Mouse (Mus musculus) kidney, embryonic 16.5 days (tissue): ENCODE data around the gene Naxe. TPM values are rescaled to one million over a fixed set of nuclear protein-coding genes. Genes with fewer than 3 reads are reported as not detected.

Experiments used
- ATAC-seq: fragments of 200-750 bp; cut with Nextera tagmentation; 2 replicates; pipeline ENCODE4 v1.8.0; 2017; ENCODE audit warnings: moderate TSS enrichment; ENCODE audit not compliant: low FRiP score, low TSS enrichment
- H3K27ac ChIP-seq: fragments of 300-500 bp; sonication (generic); 2 replicates; pipeline ENCODE4 v1.5.1; 2014; ENCODE audit warnings: low read length
- H3K27me3 ChIP-seq: fragments of 300-500 bp; sonication (generic); 2 replicates; pipeline ENCODE4 v1.6.1; 2014; ENCODE audit warnings: low read length, control low read depth, mixed read lengths; ENCODE audit not compliant: insufficient read depth
- H3K36me3 ChIP-seq: fragments of 300-500 bp; sonication (generic); 2 replicates; pipeline ENCODE4 v1.6.1; 2014; ENCODE audit warnings: low read length, control low read depth, mixed read lengths; ENCODE audit not compliant: insufficient read depth
- H3K4me1 ChIP-seq: fragments of 300-500 bp; sonication (generic); 2 replicates; pipeline ENCODE4 v1.6.1; 2014; ENCODE audit warnings: low read length, control low read depth, mixed read lengths; ENCODE audit not compliant: insufficient read depth
- H3K4me2 ChIP-seq: fragments of 300-500 bp; sonication (generic); replicated peaks from 2 replicates; pipeline ENCODE4 v1.6.1; 2014; ENCODE audit warnings: low read depth, low read length
- H3K4me3 ChIP-seq: fragments of 300-500 bp; sonication (generic); 2 replicates; pipeline ENCODE4 v1.5.1; 2014; ENCODE audit warnings: mild to moderate bottlenecking, low read length
- H3K9ac ChIP-seq: fragments of 300-500 bp; sonication (generic); replicated peaks from 2 replicates; pipeline ENCODE4 v1.6.1; 2014; ENCODE audit warnings: low read length
- H3K9me3 ChIP-seq: fragments of 300-500 bp; sonication (generic); 2 replicates; pipeline ENCODE4 v1.6.1; 2016; ENCODE audit warnings: low read length, control low read depth
- WGBS: fragments of 180-500 bp; shearing (Covaris S2); extraction: QIAGEN DNeasy Blood & Tissue Kit; methylation state at CpG from one replicate; pipeline ENCODE4 v1.1.7; 2014; 5-methylcytosine and 5-hydroxymethylcytosine counted together
- polyA plus RNA-seq: library from polyadenylated mRNA; unstranded; fragments of >200 nt; fragmentation: Nextera tagmentation; extraction: Ambion mirVana; gene quantifications from 2 replicates; pipeline ENCODE4 v1.2.1, GENCODE M21; 2015

Gene Naxe
- polyA plus RNA-seq, 1 experiment from 2014 or later: 190 TPM

DNA sequence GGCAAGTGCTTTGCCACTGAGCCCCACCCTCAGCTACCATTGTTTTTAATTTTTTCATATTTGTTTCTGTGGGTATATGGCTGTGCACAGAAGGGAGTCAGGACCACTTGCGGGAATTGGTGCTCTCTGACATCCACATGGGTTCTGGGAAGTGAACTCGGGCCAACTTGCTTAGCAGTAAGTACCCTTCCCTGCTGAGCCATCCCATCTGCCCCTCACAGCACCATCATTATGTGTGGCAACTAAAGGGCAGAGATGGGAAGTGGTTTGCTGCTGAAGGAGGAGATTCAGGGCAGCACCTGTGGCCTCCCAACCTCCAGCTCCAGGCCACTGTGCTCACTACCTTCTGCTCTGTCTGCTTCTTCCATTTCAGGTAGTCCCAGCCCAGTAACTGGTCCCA is 15.3 kb upstream of the Naxe start:
- H3K27me3 ChIP-seq: no peaks in the 10 kb centered on the region
- WGBS: 60% methylated on average over 2 of the region's 2 CpGs
- no peaks in the 10 kb centered on the region for H3K36me3 ChIP-seq
- no peak overlapping the region for H3K4me3 ChIP-seq
- H3K4me1 ChIP-seq: no peaks in the 10 kb centered on the region
- no peaks in the 10 kb centered on the region for H3K9me3 ChIP-seq
- no peak overlapping the region for H3K27ac ChIP-seq
- no peak overlapping the region for H3K9ac ChIP-seq
- H3K4me2 ChIP-seq: no peak overlapping the region
- ATAC-seq: no peak

DNA sequence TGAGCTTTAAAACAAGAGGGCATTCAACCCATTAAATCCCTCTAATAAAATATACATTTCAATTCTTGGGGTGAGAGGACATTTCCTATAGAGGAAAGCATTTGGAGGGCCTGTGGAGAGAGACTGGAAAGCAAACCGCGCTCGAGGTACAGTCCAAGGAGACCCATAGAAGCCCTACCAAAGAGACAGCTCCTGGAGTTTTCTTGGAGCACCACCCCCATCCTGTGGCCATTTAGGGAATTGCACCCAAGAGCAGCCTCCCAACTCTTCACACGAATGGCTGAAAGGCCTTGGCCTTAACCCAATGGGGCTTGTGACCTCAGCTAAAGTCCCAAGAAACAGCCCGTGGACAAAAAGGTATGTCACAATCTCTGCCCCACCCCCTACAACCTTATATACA is 13.5 kb upstream of the Naxe start:
- no peak overlapping the region for H3K9ac ChIP-seq
- WGBS: 0% methylated on average over 5 of the region's 5 CpGs
- H3K27me3 ChIP-seq: no peaks in the 10 kb centered on the region
- no peaks in the 10 kb centered on the region for H3K9me3 ChIP-seq
- no peaks in the 10 kb centered on the region for H3K4me1 ChIP-seq
- H3K4me2 ChIP-seq: no peak overlapping the region
- peak; percentile 44; the same call in 1 of the 2 replicates for ATAC-seq
- no peak overlapping the region for H3K4me3 ChIP-seq
- no peak overlapping the region for H3K27ac ChIP-seq
- no peaks in the 10 kb centered on the region for H3K36me3 ChIP-seq

DNA sequence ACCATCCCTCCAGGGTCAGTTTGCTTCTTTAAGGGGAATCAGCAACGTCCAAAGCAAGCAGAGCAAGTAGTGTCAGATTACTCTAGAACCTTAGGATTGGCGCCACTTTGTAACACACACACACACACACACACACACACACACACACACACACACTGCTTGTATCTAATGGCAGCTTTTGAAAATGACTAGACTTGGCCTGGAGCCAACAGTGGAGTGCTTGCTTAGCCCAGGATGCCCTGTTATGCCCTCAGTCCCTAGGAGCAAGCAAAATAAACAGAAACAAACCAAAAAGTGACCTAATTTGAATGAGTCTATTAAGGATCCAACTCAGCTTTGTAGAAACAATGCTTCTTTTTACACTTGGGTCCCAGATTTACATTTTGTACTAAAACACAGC is 10.1 kb upstream of the Naxe start:
- Histone ChIP-seq H3K9ac (no peak overlapping the region), H3K27ac (no peak overlapping the region), H3K4me1 (no peaks in the 10 kb centered on the region), H3K9me3 (no peaks in the 10 kb centered on the region), H3K36me3 (no peaks in the 10 kb centered on the region), H3K4me3 (no peak overlapping the region), H3K4me2 (no peak overlapping the region), H3K27me3 (no peaks in the 10 kb centered on the region)
- 13% methylated on average over 2 of the region's 2 CpGs for WGBS
- no peak for ATAC-seq

DNA sequence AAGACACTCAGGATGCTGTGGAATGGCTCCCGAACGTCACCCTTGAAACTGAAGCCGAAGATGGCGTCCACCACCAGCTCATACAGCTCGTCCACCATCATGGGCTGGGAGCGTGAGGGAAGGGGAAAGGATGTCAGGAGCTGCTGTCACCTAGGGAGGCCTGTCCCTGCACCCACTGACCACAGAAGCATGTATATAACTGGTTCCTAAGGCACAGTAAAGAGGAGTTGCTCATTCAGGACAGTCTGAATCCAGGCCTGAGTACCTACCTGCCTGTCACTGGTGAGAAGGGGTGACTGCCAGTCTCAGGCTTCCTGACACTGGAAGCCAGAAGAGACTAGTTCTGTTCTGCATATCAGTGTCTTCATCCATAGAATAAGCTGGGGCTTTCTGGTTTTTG is 1.3 kb downstream of the Naxe start:
- Histone ChIP-seq H3K9ac (no peak overlapping the region), H3K9me3 (peaks cover 4% of the 10 kb centered on the region; the same call in 1 of the 2 replicates), H3K4me2 (no peak overlapping the region), H3K27me3 (no peaks in the 10 kb centered on the region), H3K4me1 (peaks cover 9% of the 10 kb centered on the region), H3K27ac (no peak overlapping the region), H3K36me3 (peaks cover 33% of the 10 kb centered on the region), H3K4me3 (no peak overlapping the region)
- ATAC-seq: no peak
- 84% methylated on average over 6 of the region's 6 CpGs for WGBS

- Histone ChIP-seq H3K9me3 (peaks cover 4% of the 10 kb centered on the region; the same call in 1 of the 2 replicates), H3K36me3 (peaks cover 30% of the 10 kb centered on the region), H3K4me2 (no peak overlapping the region), H3K4me3 (no peak overlapping the region), H3K27ac (no peak overlapping the region), H3K27me3 (no peaks in the 10 kb centered on the region), H3K4me1 (no peaks in the 10 kb centered on the region), H3K9ac (no peak overlapping the region)
- no peak for ATAC-seq
- WGBS: 85% methylated on average over 3 of the region's 3 CpGs
These were observed 8.8 kb downstream of the Naxe start for GRCm38 (mm10) chr3:88049532-88049931.

GRCm38 (mm10) chr3:88042661-88043421 is 15.5 kb downstream of the Naxe start, which contains the start of gene Gpatch4:
Gene Gpatch4 (plus strand): TSS chr3:88043108.
- peaks cover 9% of the 10 kb centered on the region for H3K4me1 ChIP-seq
- peak within 1 kb of the TSS; percentile 80 for H3K4me2 ChIP-seq
- WGBS: 7% methylated on average over 36 of the region's 36 CpGs
- peak within 1 kb of the TSS; percentile 82 for H3K27ac ChIP-seq
- ATAC-seq: peak; percentile 97
- peak within 1 kb of the TSS; percentile 94 for H3K4me3 ChIP-seq
- no peaks in the 10 kb centered on the region for H3K36me3 ChIP-seq
- peaks cover 9% of the 10 kb centered on the region; the same call in 1 of the 2 replicates for H3K27me3 ChIP-seq
- H3K9ac ChIP-seq: peak within 1 kb of the TSS; percentile 72
- no peaks in the 10 kb centered on the region for H3K9me3 ChIP-seq

DNA sequence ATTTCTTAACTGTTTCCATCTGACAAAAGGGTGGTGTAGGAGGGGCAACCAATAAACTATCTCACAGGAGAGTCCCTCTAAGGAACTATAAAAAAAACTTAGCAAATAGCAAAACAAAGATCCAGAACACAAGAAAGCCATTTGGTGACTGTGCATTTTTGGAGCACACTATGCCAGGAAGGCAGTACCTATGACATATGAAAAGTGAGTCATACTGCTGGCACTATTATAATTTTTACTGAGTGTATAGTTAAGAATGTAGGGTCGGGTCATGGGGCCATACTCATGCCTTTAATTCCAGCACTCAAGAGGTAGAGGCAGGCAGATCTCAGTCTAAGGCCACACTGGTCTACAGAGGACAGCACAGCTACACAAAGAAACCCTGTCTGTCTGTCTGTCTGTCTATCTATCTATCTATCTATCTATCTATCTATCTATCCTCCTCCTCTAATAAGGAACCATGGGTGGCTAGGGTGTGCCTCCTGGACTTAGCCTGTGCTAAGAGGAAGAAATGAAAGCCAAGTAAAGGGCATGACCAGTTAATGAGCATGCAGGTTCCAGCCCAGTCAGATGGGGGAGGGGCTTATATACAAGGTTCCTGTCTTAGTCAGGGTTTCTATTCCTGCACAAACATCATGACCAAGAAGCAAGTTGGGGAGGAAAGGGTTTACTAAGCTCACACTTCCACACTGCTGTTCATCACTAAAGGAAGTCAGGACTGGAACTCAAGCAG is 22.6 kb downstream of the Naxe start:
- no peak for ATAC-seq
- 65% methylated on average over 1 of the region's 1 CpGs for WGBS

DNA sequence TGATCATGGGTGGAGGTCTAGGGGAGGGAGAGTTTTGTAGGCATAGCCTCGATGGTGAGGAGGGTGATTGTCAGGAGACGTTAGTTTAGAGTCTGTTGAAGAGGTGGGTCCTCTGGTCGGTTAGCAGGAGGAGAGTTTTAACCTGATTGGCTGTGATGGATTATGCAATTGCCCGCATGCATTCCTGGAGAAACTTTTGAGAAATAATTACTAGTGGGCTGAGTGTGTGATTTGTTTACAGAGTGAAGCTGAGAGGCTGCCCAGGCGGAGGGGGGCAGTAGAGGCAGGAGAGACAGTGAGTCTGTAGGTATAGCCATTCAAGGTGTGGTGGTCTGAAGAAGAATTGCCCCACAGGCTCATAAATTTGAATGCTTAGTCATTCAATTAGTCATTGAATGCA is 24.8 kb downstream of the Naxe start:
- Histone ChIP-seq H3K27me3 (peaks cover 34% of the 10 kb centered on the region), H3K4me1 (peaks cover 3% of the 10 kb centered on the region; the same call in 1 of the 2 replicates)

More for the DNA sequence above, 22.6 kb downstream of the Naxe start:
- Histone ChIP-seq H3K36me3 (no peaks in the 10 kb centered on the region), H3K27ac (no peak overlapping the region), H3K9me3 (no peaks in the 10 kb centered on the region), H3K27me3 (peaks cover 32% of the 10 kb centered on the region), H3K4me3 (no peak overlapping the region), H3K9ac (no peak overlapping the region), H3K4me2 (no peak overlapping the region), H3K4me1 (peaks cover 2% of the 10 kb centered on the region; the same call in 1 of the 2 replicates)

DNA sequence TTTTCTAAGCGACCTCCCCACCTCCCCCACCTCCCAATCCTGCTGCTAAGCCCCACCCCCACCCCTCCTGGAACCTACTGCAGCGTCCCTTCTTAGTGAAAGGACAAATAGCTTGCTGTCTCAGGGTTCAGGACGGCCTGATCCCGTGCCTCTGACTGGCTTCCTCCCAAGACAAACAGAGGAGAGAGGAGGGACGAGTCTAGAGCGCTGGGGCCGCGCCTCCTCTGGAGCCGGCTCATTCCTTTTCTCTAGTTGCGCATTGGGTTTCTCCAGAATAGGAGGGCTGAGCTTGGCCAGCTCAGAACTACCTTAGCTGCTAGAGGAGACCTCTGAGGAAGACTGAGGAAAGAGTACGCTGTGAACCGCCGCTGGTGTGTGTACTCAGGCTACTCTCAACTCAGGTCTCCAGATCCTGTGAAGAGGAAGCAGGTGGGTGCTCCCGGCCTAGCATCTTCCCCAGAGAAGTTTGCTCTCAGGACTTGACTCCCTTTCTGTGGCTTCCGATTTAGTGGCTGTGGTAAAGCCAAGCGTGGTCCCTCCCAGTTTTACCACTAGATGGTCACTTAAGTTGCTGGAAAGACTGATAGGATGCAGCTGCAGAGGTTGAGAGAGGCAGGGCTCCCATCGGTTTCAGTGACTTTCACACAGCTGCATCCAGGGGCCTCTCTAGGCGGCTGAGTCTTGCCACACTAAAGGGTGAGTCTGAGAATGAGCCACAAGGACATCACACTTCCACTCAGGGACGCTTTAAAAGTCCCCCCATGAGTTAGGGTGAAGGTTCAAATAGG is 27.5 kb downstream of the Naxe start:
- Histone ChIP-seq H3K9ac (no peak overlapping the region), H3K4me2 (no peak overlapping the region), H3K9me3 (peaks cover 10% of the 10 kb centered on the region; the same call in 1 of the 2 replicates), H3K27ac (no peak overlapping the region), H3K36me3 (no peaks in the 10 kb centered on the region), H3K4me1 (peaks cover 3% of the 10 kb centered on the region; the same call in 1 of the 2 replicates), H3K4me3 (no peak overlapping the region), H3K27me3 (peaks cover 37% of the 10 kb centered on the region)
- 16% methylated on average over 19 of the region's 19 CpGs for WGBS
- peak; percentile 63 for ATAC-seq

More for the DNA sequence above, 24.8 kb downstream of the Naxe start:
- Histone ChIP-seq H3K36me3 (no peaks in the 10 kb centered on the region), H3K4me3 (no peak overlapping the region), H3K4me2 (no peak overlapping the region), H3K9me3 (0 out of 2 replicates have a peak, but pooled peaks cover under 1% of the 10 kb centered on the region), H3K27ac (no peak overlapping the region), H3K9ac (no peak overlapping the region)
- WGBS: 66% methylated on average over 5 of the region's 5 CpGs
- no peak for ATAC-seq
